Mouse (Mus musculus) heart, postnatal 0 days (tissue): ENCODE data around the gene Camta1. TPM values are rescaled to one million over a fixed set of nuclear protein-coding genes. Genes with fewer than 3 reads are reported as not detected.

ENCODE experiments used
- ATAC-seq: fragments of 200-750 bp; cut with Nextera tagmentation; 2 replicates; pipeline ENCODE4 v1.8.0; 2017; ENCODE audit warnings: low read depth, moderate number of reproducible peaks, moderate library complexity; ENCODE audit not compliant: insufficient read depth
- DNase-seq: peaks from one replicate; pipeline ENCODE4 v3.0.0-alpha.2; 2016; ENCODE audit warnings: low spot score
- H3K27ac ChIP-seq: fragments of 300-500 bp; sonication (generic); 2 replicates; pipeline ENCODE4 v1.5.1; 2014; ENCODE audit warnings: low read depth, mild to moderate bottlenecking
- H3K27me3 ChIP-seq: fragments of 300-500 bp; sonication (generic); 2 replicates; pipeline ENCODE4 v1.6.1; 2014; ENCODE audit warnings: low read length, mixed read lengths; ENCODE audit not compliant: control insufficient read depth, insufficient read depth
- H3K36me3 ChIP-seq: fragments of 300-500 bp; sonication (generic); replicated peaks from 2 replicates; pipeline ENCODE4 v1.6.1; 2014; ENCODE audit warnings: low read length, mixed read lengths; ENCODE audit not compliant: control insufficient read depth, insufficient read depth
- H3K4me1 ChIP-seq: fragments of 300-500 bp; sonication (generic); 2 replicates; pipeline ENCODE4 v1.6.1; 2014; ENCODE audit warnings: antibody characterized with exemption; ENCODE audit not compliant: control insufficient read depth, insufficient read depth
- H3K4me2 ChIP-seq: fragments of 300-500 bp; sonication (generic); 2 replicates; pipeline ENCODE4 v1.6.1; 2014; ENCODE audit warnings: low read depth, mild to moderate bottlenecking, low read length, moderate library complexity
- H3K4me3 ChIP-seq: fragments of 300-500 bp; sonication (generic); 2 replicates; pipeline ENCODE4 v1.5.1; 2014; ENCODE audit warnings: low read depth, low read length
- H3K9ac ChIP-seq: fragments of 300-500 bp; sonication (generic); replicated peaks from 2 replicates; pipeline ENCODE4 v1.6.1; 2014; ENCODE audit warnings: low read depth, low read length, mixed read lengths
- H3K9me3 ChIP-seq: fragments of 300-500 bp; sonication (generic); replicated peaks from 2 replicates; pipeline ENCODE4 v1.6.1; 2016; ENCODE audit warnings: low read length; ENCODE audit not compliant: control insufficient read depth
- CTCF ChIP-seq: IDR thresholded peaks from 2 replicates; pipeline ENCODE4 v1.5.1; 2016; ENCODE audit warnings: antibody characterized with exemption, control low read depth, low read depth
- EP300 ChIP-seq: IDR thresholded peaks from 2 replicates; pipeline ENCODE4 v1.6.1; 2016; ENCODE audit warnings: antibody characterized with exemption, low read depth
- WGBS: fragments of 180-500 bp; shearing (Covaris S2); extraction: QIAGEN DNeasy Blood & Tissue Kit; methylation state at CpG from one replicate; pipeline ENCODE4 v1.1.7; 2014; 5-methylcytosine and 5-hydroxymethylcytosine counted together
- polyA plus RNA-seq: library from polyadenylated mRNA; unstranded; fragments of >200 nt; fragmentation: Nextera tagmentation; extraction: Ambion mirVana; gene quantifications from 2 replicates; pipeline ENCODE4 v1.2.1, GENCODE M21; 2015
- total RNA-seq: library from RNA; depleted of rRNA; stranded (reverse); fragments of >200 nt; gene quantifications from 2 replicates; pipeline ENCODE4 v1.2.3, GENCODE M21; 2014; ENCODE audit warnings: low replicate concordance

Camta1 gene
- total and polyA plus RNA-seq, 2 experiments from 2014 or later = 72.7 to 240 TPM

DNA sequence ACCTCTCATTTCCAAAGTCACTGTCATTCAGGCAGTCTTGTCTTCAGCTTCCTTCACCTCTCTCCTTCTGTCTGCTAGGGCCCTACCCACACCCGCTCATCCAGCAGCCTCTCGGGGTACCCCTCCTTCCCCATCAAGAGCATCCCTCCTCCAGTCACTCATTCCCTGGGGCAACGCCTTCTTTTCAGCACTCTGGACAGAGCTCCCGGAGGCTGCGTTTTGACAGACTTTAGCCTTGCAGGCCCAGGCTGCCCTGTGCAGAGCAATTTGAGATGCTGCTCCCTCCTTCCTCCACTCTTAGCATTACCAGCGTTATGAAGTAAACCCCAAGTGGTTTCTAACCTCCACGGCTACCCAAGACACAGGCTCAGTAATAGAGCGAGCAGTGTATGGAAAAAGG is 675.2 kb downstream of the Camta1 start:
- DNase-seq (peak; percentile 53), ATAC-seq (peak; percentile 77; the same call in 1 of the 2 replicates)
- Histone ChIP-seq H3K4me2 (no peak overlapping the region), H3K27ac (no peak overlapping the region), H3K4me1 (no peaks in the 10 kb centered on the region), H3K9ac (no peak overlapping the region), H3K9me3 (no peaks in the 10 kb centered on the region), H3K4me3 (no peak overlapping the region), H3K27me3 (no peaks in the 10 kb centered on the region), H3K36me3 (no peaks in the 10 kb centered on the region)
- TF ChIP-seq EP300 (no peak), CTCF (no peak)
- 6% methylated on average over 8 of the region's 8 CpGs for WGBS

DNA sequence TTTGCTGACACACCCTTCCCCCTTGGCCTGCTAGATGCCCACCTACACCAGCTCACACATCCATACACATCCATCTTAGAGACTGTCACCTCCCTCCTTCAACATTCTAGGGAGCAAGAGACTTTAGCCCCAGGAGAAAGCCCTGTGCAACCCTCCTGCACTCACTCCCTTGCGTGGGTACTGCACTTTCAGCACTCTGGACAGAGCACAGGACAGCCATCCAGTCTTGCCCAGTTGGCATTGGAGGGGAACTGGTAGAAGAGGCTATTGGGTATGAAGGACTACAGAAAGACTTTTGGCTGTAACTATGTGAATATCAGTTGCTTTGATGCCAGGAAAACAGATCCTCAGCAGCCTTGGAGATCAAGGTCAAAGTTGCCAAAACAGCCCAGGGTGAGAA is 675.9 kb downstream of the Camta1 start:
- Histone ChIP-seq H3K27me3 (no peaks in the 10 kb centered on the region), H3K9me3 (no peaks in the 10 kb centered on the region), H3K36me3 (no peaks in the 10 kb centered on the region), H3K4me2 (no peak overlapping the region), H3K27ac (no peak overlapping the region), H3K4me3 (no peak overlapping the region), H3K4me1 (peaks cover 3% of the 10 kb centered on the region), H3K9ac (no peak overlapping the region)
- TF ChIP-seq CTCF = no peak
- TF ChIP-seq EP300 = no peak
- DNase-seq (no peak), ATAC-seq (no peak)
- 14% methylated on average over 1 of the region's 1 CpGs for WGBS

DNA sequence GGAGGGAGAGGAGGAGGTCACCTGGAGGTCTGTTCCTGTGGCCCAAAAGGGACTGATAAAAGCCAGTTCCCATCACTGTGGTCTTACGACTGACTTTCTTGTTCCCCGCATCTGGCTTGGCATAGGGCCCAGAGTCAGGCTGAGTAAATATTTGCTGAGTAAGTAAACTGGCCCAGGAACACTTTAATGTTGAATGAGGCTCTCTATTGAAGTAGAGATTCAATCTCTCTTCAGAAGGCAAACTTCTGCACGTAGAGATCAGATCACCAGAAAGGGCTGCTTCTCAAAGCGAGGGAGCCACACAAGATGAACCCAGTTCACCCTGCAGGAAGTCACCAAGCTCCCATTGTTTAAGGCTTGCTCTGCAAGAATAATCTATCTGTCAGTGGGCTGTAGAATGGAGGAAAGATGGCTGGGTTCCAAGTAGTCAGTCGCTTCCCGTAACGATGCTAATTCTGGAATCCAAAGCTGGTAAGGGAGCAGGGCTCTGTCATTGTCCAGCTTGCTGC is 681.2 kb downstream of the Camta1 start:
- H3K4me2 ChIP-seq = 0 out of 2 replicates have a peak overlapping the region, but pooled peaks have one; percentile 4
- peak; percentile 70 for DNase-seq
- WGBS = 11% methylated on average over 7 of the region's 7 CpGs
- TF ChIP-seq EP300 (no peak), CTCF (no peak)
- H3K9ac ChIP-seq = no peak overlapping the region
- peaks cover 25% of the 10 kb centered on the region for H3K4me1 ChIP-seq
- no peak overlapping the region for H3K27ac ChIP-seq
- no peaks in the 10 kb centered on the region for H3K36me3 ChIP-seq
- no peak overlapping the region for H3K4me3 ChIP-seq
- peak; percentile 49 for ATAC-seq
- H3K9me3 ChIP-seq = no peaks in the 10 kb centered on the region
- H3K27me3 ChIP-seq = no peaks in the 10 kb centered on the region

DNA sequence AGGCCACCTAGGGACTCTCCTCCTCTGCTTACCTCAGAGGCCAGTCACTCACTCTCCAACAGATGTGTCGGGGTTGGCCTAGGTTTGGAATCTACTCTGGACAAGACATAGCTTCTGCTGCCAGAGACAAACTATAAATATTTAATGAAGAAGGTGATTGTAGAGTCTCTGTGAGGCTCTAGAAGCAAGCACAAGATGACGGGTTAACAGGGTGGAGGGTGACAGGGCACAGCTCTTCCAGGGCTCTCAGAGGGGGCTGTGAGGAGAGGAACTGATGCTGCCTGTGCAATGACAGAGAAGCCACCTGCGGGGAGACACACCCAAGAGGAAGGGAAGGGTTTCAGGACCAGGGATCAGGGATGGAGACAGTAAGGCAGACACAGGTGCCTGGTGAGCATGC is 682.0 kb downstream of the Camta1 start:
- Histone ChIP-seq H3K4me1 (peaks cover 25% of the 10 kb centered on the region), H3K9ac (no peak overlapping the region), H3K27ac (no peak overlapping the region), H3K9me3 (no peaks in the 10 kb centered on the region), H3K4me3 (no peak overlapping the region), H3K36me3 (no peaks in the 10 kb centered on the region), H3K4me2 (no peak overlapping the region), H3K27me3 (no peaks in the 10 kb centered on the region)
- DNase-seq = no peak
- ATAC-seq = no peak
- no peak for TF ChIP-seq EP300
- TF ChIP-seq CTCF = no peak
- WGBS = 41% methylated on average over 3 of the region's 3 CpGs

DNA sequence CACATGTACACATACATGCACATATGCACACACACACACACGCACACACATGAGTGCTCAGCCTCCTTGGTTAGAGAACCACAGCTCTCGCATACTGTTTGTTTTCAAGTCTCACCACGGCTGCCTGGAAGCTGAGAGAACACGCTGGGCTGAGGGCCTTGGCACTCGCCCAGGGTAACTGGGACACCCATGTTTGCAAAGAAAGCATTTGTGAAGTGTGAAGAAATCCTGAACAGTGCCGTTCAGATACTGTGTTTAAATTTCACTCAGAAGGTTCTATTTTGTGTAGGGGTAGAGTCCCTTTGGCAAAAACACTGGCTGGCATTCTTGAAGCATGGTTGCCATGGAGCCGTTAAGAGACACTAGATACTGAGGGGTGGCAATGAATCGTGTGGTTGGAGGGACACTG is 682.7 kb downstream of the Camta1 start:
- Histone ChIP-seq H3K27ac (no peak overlapping the region), H3K4me1 (peaks cover 25% of the 10 kb centered on the region), H3K9ac (no peak overlapping the region), H3K36me3 (no peaks in the 10 kb centered on the region), H3K4me2 (no peak overlapping the region), H3K9me3 (no peaks in the 10 kb centered on the region), H3K4me3 (no peak overlapping the region), H3K27me3 (no peaks in the 10 kb centered on the region)
- ATAC-seq = peak; percentile 49; the same call in 1 of the 2 replicates
- WGBS = 27% methylated on average over 8 of the region's 8 CpGs
- peak; percentile 17 for DNase-seq
- TF ChIP-seq CTCF (no peak), EP300 (no peak)

DNA sequence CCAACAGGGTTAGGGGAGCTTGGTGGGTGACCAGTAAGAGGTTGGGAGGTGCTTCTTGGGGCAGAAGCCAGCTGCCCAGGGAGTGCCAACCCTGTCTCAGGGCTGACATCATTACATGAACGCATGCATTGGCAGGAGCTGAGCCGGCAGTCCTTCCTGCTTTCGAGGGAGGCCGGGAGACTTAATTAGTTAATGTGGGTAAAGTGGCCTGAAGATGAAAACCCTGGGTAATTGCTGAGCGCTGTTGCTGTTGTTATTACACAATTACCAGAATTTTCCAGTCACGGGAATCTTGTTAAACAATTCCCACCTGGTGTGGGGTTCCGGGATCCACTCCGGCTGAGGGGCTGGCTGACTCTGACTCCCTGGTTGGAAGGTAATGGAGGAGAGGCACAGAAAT is 689.1 kb downstream of the Camta1 start:
- Histone ChIP-seq H3K9ac (no peak overlapping the region), H3K9me3 (no peaks in the 10 kb centered on the region), H3K27me3 (0 out of 2 replicates have a peak, but pooled peaks cover 2% of the 10 kb centered on the region), H3K4me1 (no peaks in the 10 kb centered on the region), H3K36me3 (no peaks in the 10 kb centered on the region), H3K4me3 (no peak overlapping the region), H3K27ac (no peak overlapping the region), H3K4me2 (no peak overlapping the region)
- TF ChIP-seq EP300 (no peak), CTCF (no peak)
- WGBS = 82% methylated on average over 8 of the region's 8 CpGs
- no peak for DNase-seq
- no peak for ATAC-seq
